Mouse (Mus musculus) intestine, postnatal 0 days (tissue): Measurements from ENCODE around the gene Tango6. TPM values are rescaled to one million over a fixed set of nuclear protein-coding genes. Genes with fewer than 3 reads are reported as not detected.

Experiments
- ATAC-seq: fragments of 200-750 bp; cut with Nextera tagmentation; 2 replicates; pipeline ENCODE4 v1.8.0; 2017; ENCODE audit warnings: mild to moderate bottlenecking, moderate TSS enrichment, moderate library complexity
- H3K27ac ChIP-seq: fragments of 300-500 bp; sonication (generic); 2 replicates; pipeline ENCODE4 v1.5.1; 2014; ENCODE audit warnings: mild to moderate bottlenecking, low read depth, low read length, moderate library complexity
- H3K27me3 ChIP-seq: fragments of 300-500 bp; sonication (generic); replicated peaks from 2 replicates; pipeline ENCODE4 v1.6.1; 2014; ENCODE audit warnings: low read length, mixed read lengths; ENCODE audit not compliant: control insufficient read depth, insufficient read depth
- H3K36me3 ChIP-seq: fragments of 300-500 bp; sonication (generic); 2 replicates; pipeline ENCODE4 v1.6.1; 2014; ENCODE audit warnings: mild to moderate bottlenecking, moderate library complexity; ENCODE audit not compliant: control insufficient read depth, insufficient read depth
- H3K4me1 ChIP-seq: fragments of 300-500 bp; sonication (generic); replicated peaks from 2 replicates; pipeline ENCODE4 v1.6.1; 2014; ENCODE audit warnings: antibody characterized with exemption, low read length, mixed read lengths; ENCODE audit not compliant: control insufficient read depth, insufficient read depth
- H3K4me2 ChIP-seq: fragments of 300-500 bp; sonication (generic); replicated peaks from 2 replicates; pipeline ENCODE4 v1.6.1; 2014; ENCODE audit warnings: low read depth, mild to moderate bottlenecking, moderate library complexity
- H3K4me3 ChIP-seq: fragments of 300-500 bp; sonication (generic); 2 replicates; pipeline ENCODE4 v1.5.1; 2014; ENCODE audit warnings: low read depth, low read length
- H3K9ac ChIP-seq: fragments of 300-500 bp; sonication (generic); 2 replicates; pipeline ENCODE4 v1.6.1; 2014; ENCODE audit warnings: mild to moderate bottlenecking, low read depth, low read length
- H3K9me3 ChIP-seq: fragments of 300-500 bp; sonication (generic); 2 replicates; pipeline ENCODE4 v1.6.1; 2016; ENCODE audit warnings: mixed run types; ENCODE audit not compliant: control insufficient read depth
- CTCF ChIP-seq: sonication (generic); IDR thresholded peaks from 2 replicates; pipeline ENCODE4 v1.5.1; 2016; ENCODE audit warnings: low read depth, mild to moderate bottlenecking, control low read depth, antibody characterized with exemption, moderate library complexity
- WGBS: fragments of 180-500 bp; shearing (Covaris S2); extraction: QIAGEN DNeasy Blood & Tissue Kit; methylation state at CpG from one replicate; pipeline ENCODE4 v1.1.7; 2014; 5-methylcytosine and 5-hydroxymethylcytosine counted together
- polyA plus RNA-seq: library from polyadenylated mRNA; unstranded; fragments of >200 nt; fragmentation: Nextera tagmentation; extraction: Ambion mirVana; gene quantifications from 2 replicates; pipeline ENCODE4 v1.2.1, GENCODE M21; 2015

The Tango6 gene
- polyA plus RNA-seq, 1 experiment from 2014 or later = 1.7 TPM

- WGBS = 70% methylated on average over 3 of the region's 3 CpGs
- H3K27ac ChIP-seq = no peak overlapping the region
- no peak for ATAC-seq
- no peak overlapping the region for H3K9ac ChIP-seq
- no peaks in the 10 kb centered on the region for H3K27me3 ChIP-seq
- H3K9me3 ChIP-seq = no peaks in the 10 kb centered on the region
- no peak for TF ChIP-seq CTCF
- H3K36me3 ChIP-seq = peaks cover 3% of the 10 kb centered on the region; the same call in 1 of the 2 replicates
- H3K4me2 ChIP-seq = no peak overlapping the region
- H3K4me3 ChIP-seq = no peak overlapping the region
- no peaks in the 10 kb centered on the region for H3K4me1 ChIP-seq
Measured at GRCm38 (mm10) chr8:106733703-106734102, 50.8 kb downstream of the Tango6 start.

GRCm38 (mm10) chr8:106734222-106734621 lies 51.4 kb downstream of the Tango6 start:
- H3K27ac ChIP-seq = no peak overlapping the region
- no peaks in the 10 kb centered on the region for H3K27me3 ChIP-seq
- H3K4me1 ChIP-seq = no peaks in the 10 kb centered on the region
- H3K36me3 ChIP-seq = peaks cover 3% of the 10 kb centered on the region; the same call in 1 of the 2 replicates
- no peak overlapping the region for H3K9ac ChIP-seq
- no peak for TF ChIP-seq CTCF
- H3K4me2 ChIP-seq = no peak overlapping the region
- no peaks in the 10 kb centered on the region for H3K9me3 ChIP-seq
- ATAC-seq = no peak
- H3K4me3 ChIP-seq = no peak overlapping the region

GRCm38 (mm10) chr8:106736861-106737662 lies 54.2 kb downstream of the Tango6 start:
- Histone ChIP-seq H3K4me1 (no peaks in the 10 kb centered on the region), H3K27ac (no peak overlapping the region), H3K4me2 (no peak overlapping the region), H3K4me3 (no peak overlapping the region), H3K9me3 (no peaks in the 10 kb centered on the region), H3K9ac (no peak overlapping the region), H3K27me3 (no peaks in the 10 kb centered on the region), H3K36me3 (peaks cover 6% of the 10 kb centered on the region; the same call in 1 of the 2 replicates)
- no peak for ATAC-seq
- TF ChIP-seq CTCF = no peak
- 54% methylated on average over 13 of the region's 13 CpGs for WGBS

- Histone ChIP-seq H3K27ac (no peak overlapping the region), H3K9me3 (no peaks in the 10 kb centered on the region), H3K4me3 (no peak overlapping the region), H3K27me3 (no peaks in the 10 kb centered on the region), H3K36me3 (peaks cover 6% of the 10 kb centered on the region; the same call in 1 of the 2 replicates), H3K9ac (no peak overlapping the region), H3K4me2 (no peak overlapping the region), H3K4me1 (no peaks in the 10 kb centered on the region)
- WGBS = 91% methylated on average over 2 of the region's 2 CpGs
- no peak for ATAC-seq
- no peak for TF ChIP-seq CTCF
Measured at GRCm38 (mm10) chr8:106737846-106738245, 55.0 kb downstream of the Tango6 start.

- Histone ChIP-seq H3K9me3 (no peaks in the 10 kb centered on the region), H3K9ac (no peak overlapping the region), H3K4me3 (no peak overlapping the region), H3K4me2 (no peak overlapping the region), H3K4me1 (no peaks in the 10 kb centered on the region), H3K27me3 (no peaks in the 10 kb centered on the region), H3K27ac (no peak overlapping the region), H3K36me3 (peaks cover 8% of the 10 kb centered on the region; the same call in 1 of the 2 replicates)
- no peak for ATAC-seq
- WGBS = 94% methylated on average over 10 of the region's 10 CpGs
- no peak for TF ChIP-seq CTCF
Measured at GRCm38 (mm10) chr8:106742321-106742720, 59.5 kb downstream of the Tango6 start.

GRCm38 (mm10) chr8:106743361-106743760 lies 60.5 kb downstream of the Tango6 start:
- Histone ChIP-seq H3K4me3 (no peak overlapping the region), H3K27me3 (no peaks in the 10 kb centered on the region), H3K4me1 (no peaks in the 10 kb centered on the region), H3K27ac (no peak overlapping the region), H3K4me2 (no peak overlapping the region), H3K9ac (no peak overlapping the region), H3K36me3 (peaks cover 8% of the 10 kb centered on the region; the same call in 1 of the 2 replicates), H3K9me3 (no peaks in the 10 kb centered on the region)
- TF ChIP-seq CTCF = no peak
- 88% methylated on average over 1 of the region's 1 CpGs for WGBS
- ATAC-seq = no peak
